Mouse (Mus musculus): ENCODE data around the gene Serpina9. TPM values are rescaled to one million over a fixed set of nuclear protein-coding genes. Genes with fewer than 3 reads are reported as not detected.

Gene Serpina9
- polyA plus RNA-seq (2015; fragmentation: Nextera tagmentation; extraction: Ambion mirVana), result 0.06 TPM in 1 of 2 replicates, not detected in the other

DNA sequence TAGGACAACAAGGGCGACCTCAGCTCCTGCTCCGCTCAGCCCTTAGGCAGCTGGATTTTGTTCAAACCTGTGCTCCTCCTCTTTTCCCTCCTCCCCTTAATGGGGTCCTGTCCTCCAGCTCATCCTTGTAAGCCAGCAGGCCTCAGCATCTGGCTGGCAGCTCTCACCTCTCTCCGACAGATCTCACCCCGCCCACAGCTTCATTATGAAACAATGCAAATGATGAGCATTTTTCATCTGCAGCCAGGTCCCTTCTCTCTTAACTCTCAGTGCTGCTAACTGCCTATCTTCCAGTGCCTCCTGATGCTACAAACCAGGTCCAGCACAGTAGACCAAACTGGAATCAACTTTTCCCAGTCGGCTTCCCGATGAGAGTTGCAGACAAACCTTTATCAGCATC lies at the start of gene Serpina9:
Gene Serpina9 (minus strand): TSS at position 136 of the 400 bp plus-strand sequence.
- 84% methylated on average over 6 of the region's 6 CpGs for WGBS

DNA sequence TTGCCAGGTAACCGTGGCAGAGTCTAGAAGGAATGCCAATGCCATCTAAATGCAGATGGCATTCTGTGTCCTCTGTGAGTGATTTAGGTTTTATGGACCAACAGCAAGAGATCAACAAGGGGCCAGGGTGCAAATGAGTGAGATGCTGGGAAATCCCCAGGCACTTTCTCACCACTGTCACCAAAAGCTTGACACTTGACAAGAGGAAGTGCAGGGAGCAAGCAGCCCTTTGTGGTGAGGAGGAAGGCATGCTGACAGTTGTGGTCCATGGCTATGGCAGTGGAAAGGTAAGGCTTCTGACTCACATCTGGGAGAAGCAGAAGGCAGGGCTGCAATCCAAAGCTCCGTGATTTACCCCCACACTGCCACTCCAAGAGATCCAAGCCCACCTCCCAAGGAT lies 48.3 kb upstream of the Serpina9 start:
- Histone ChIP-seq H3K4me2 (replicated peaks; ENCODE audit: low read depth, low read length) (no peak overlapping the region), H3K4me1 (ENCODE audit: insufficient read depth, low read length) (no peaks in the 10 kb centered on the region)
- WGBS, result 61% methylated on average over 2 of the region's 2 CpGs

More for the DNA sequence above, at the start of gene Serpina9:
- H3K4me2 ChIP-seq (replicated peaks; ENCODE audit: low read depth, low read length), result no peak within 1 kb of the TSS
- H3K4me1 ChIP-seq (ENCODE audit: insufficient read depth, low read length), result 0 out of 2 replicates have a peak, but pooled peaks cover 3% of the 10 kb centered on the region
- no peaks in the 10 kb centered on the region for H3K36me3 ChIP-seq (ENCODE audit: insufficient read depth, low read length)
- no peak within 1 kb of the TSS for H3K4me3 ChIP-seq (ENCODE audit: low read length)
- no peak for ATAC-seq (ENCODE audit: low FRiP score, low TSS enrichment)
- no peak within 1 kb of the TSS for H3K27ac ChIP-seq (ENCODE audit: low read length)
- H3K9ac ChIP-seq (replicated peaks; ENCODE audit: low read length), result no peak within 1 kb of the TSS
- 0 out of 2 replicates have a peak, but pooled peaks cover 2% of the 10 kb centered on the region for H3K9me3 ChIP-seq (ENCODE audit: low read length)
- no peaks in the 10 kb centered on the region for H3K27me3 ChIP-seq (ENCODE audit: insufficient read depth, low read length)

DNA sequence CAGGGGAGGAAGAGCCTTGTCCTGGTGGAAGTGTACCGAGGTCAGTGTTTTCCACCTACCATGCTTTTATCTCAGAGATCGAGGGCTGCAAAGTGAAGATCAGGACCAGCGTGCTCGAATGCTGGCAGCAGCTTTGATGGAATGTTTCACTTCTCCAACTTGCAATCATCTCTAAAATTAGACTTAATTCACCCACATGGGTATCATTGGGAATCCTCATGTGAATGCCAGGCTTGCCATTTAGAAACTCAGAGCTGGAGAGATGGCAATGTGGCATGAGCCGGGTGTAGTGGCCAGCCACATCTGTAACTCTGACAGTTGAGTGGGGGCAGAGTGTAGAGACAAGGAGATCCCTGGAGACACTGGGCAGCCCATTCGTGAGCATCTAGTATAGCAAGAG lies 46.6 kb upstream of the Serpina9 start:
- Histone ChIP-seq H3K27me3 (ENCODE audit: insufficient read depth, low read length) (no peaks in the 10 kb centered on the region), H3K4me2 (replicated peaks; ENCODE audit: low read depth, low read length) (no peak overlapping the region), H3K4me1 (ENCODE audit: insufficient read depth, low read length) (no peaks in the 10 kb centered on the region), H3K27ac (ENCODE audit: low read length) (no peak overlapping the region), H3K36me3 (ENCODE audit: insufficient read depth, low read length) (no peaks in the 10 kb centered on the region), H3K9ac (replicated peaks; ENCODE audit: low read length) (no peak overlapping the region), H3K4me3 (ENCODE audit: low read length) (no peak overlapping the region), H3K9me3 (ENCODE audit: low read length) (no peaks in the 10 kb centered on the region)
- 84% methylated on average over 6 of the region's 6 CpGs for WGBS
- ATAC-seq (ENCODE audit: low FRiP score, low TSS enrichment), result no peak

More for the DNA sequence above, 48.3 kb upstream of the Serpina9 start:
- H3K9ac ChIP-seq (replicated peaks; ENCODE audit: low read length), result no peak overlapping the region
- no peak overlapping the region for H3K4me3 ChIP-seq (ENCODE audit: low read length)
- no peak overlapping the region for H3K27ac ChIP-seq (ENCODE audit: low read length)
- ATAC-seq (ENCODE audit: low FRiP score, low TSS enrichment), result no peak
- H3K9me3 ChIP-seq (ENCODE audit: low read length), result no peaks in the 10 kb centered on the region
- no peaks in the 10 kb centered on the region for H3K27me3 ChIP-seq (ENCODE audit: insufficient read depth, low read length)
- no peaks in the 10 kb centered on the region for H3K36me3 ChIP-seq (ENCODE audit: insufficient read depth, low read length)

DNA sequence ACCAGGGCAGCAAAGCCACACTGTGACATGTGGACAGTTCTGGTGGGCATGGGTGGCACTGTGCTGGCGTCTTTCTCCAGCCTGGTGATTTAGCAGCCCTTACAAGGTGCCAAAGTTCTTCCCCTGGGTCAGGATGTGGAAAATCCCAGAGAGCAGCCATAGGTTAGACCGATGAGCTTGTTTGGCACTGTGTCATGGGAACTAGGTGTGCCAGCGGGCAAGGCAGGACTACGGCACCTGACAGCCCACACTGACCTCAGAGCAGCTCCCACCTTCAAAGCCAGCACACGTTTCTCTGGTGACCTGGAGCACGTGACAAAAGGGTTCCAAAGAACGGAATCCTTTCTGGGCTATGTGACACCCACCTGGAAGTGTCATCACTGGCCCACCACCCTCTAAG lies 44.0 kb upstream of the Serpina9 start:
- Histone ChIP-seq H3K9ac (replicated peaks; ENCODE audit: low read length) (no peak overlapping the region), H3K4me1 (ENCODE audit: insufficient read depth, low read length) (no peaks in the 10 kb centered on the region), H3K36me3 (ENCODE audit: insufficient read depth, low read length) (no peaks in the 10 kb centered on the region), H3K27me3 (ENCODE audit: insufficient read depth, low read length) (no peaks in the 10 kb centered on the region), H3K4me2 (replicated peaks; ENCODE audit: low read depth, low read length) (no peak overlapping the region), H3K4me3 (ENCODE audit: low read length) (no peak overlapping the region), H3K27ac (ENCODE audit: low read length) (no peak overlapping the region), H3K9me3 (ENCODE audit: low read length) (no peaks in the 10 kb centered on the region)
- ATAC-seq (ENCODE audit: low FRiP score, low TSS enrichment), result no peak
- 75% methylated on average over 7 of the region's 7 CpGs for WGBS

DNA sequence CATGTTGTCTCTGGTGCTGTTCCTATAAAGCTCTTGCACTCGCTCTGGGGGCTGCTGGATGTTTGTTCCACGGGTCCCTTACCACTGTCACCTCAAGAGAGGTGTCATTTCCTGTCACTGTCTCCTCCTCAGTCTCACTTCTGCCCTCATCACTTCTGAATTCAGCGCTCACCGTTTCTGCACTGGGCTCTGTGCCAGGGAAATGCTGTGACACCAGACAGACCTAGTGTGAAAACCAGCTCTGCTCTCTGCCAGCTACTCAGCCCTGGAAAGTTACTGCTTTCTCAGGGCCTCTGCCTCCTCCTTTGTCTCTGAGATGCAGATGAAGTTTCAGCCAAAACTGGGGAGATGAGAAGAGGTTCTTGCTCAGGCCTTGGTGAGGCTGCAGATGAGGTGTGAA lies 43.5 kb upstream of the Serpina9 start:
- no peak overlapping the region for H3K27ac ChIP-seq (ENCODE audit: low read length)
- no peak overlapping the region for H3K4me3 ChIP-seq (ENCODE audit: low read length)
- no peaks in the 10 kb centered on the region for H3K4me1 ChIP-seq (ENCODE audit: insufficient read depth, low read length)
- H3K36me3 ChIP-seq (ENCODE audit: insufficient read depth, low read length), result no peaks in the 10 kb centered on the region
- H3K27me3 ChIP-seq (ENCODE audit: insufficient read depth, low read length), result no peaks in the 10 kb centered on the region
- no peaks in the 10 kb centered on the region for H3K9me3 ChIP-seq (ENCODE audit: low read length)
- 16% methylated on average over 4 of the region's 4 CpGs for WGBS
- H3K4me2 ChIP-seq (replicated peaks; ENCODE audit: low read depth, low read length), result no peak overlapping the region
- H3K9ac ChIP-seq (replicated peaks; ENCODE audit: low read length), result no peak overlapping the region
- no peak for ATAC-seq (ENCODE audit: low FRiP score, low TSS enrichment)

DNA sequence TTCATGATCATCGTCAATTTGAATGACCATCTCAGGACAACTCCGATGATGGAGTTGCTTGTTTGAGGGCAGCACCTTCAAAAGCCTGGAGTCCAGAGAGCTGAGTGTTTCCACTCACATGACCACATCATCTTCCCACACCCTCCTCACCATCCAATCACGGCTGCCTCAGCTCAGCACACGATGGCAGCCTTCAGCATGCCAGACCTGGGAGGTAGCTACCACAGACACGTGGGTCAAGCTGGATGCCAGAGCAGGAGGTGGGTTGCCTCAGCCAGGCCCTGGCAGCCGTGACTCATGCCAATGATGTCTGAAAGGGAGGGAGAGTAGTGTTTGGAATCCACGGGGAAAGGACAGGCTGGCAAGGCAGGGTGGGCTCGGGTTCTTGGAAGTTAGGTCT lies 42.2 kb upstream of the Serpina9 start:
- Histone ChIP-seq H3K4me3 (ENCODE audit: low read length) (no peak overlapping the region), H3K27ac (ENCODE audit: low read length) (no peak overlapping the region), H3K9me3 (ENCODE audit: low read length) (no peaks in the 10 kb centered on the region), H3K4me2 (replicated peaks; ENCODE audit: low read depth, low read length) (no peak overlapping the region), H3K36me3 (ENCODE audit: insufficient read depth, low read length) (no peaks in the 10 kb centered on the region), H3K4me1 (ENCODE audit: insufficient read depth, low read length) (no peaks in the 10 kb centered on the region), H3K9ac (replicated peaks; ENCODE audit: low read length) (no peak overlapping the region), H3K27me3 (ENCODE audit: insufficient read depth, low read length) (no peaks in the 10 kb centered on the region)
- WGBS, result 83% methylated on average over 8 of the region's 8 CpGs
- no peak for ATAC-seq (ENCODE audit: low FRiP score, low TSS enrichment)

DNA sequence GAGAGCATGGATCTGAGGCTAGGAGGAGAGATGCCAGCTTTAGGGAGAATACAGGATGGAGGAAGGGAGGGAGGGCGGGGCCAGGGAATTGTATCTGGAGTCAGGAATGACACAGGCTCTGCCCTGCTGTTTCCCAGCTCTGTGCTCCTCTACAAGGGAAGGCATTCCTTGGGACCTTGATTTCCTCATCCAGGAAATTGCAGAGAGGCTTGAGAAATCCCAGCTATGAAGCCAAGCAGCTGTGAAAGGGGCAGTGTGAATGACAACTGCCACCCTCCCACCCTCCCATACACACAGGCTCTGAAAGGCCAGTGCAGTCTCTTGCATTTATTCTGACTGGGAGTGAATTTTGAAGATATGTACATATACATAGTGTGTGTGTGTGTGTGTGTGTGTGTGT lies 40.4 kb upstream of the Serpina9 start:
- H3K4me1 ChIP-seq (ENCODE audit: insufficient read depth, low read length), result no peaks in the 10 kb centered on the region
- H3K4me2 ChIP-seq (replicated peaks; ENCODE audit: low read depth, low read length), result no peak overlapping the region
- no peaks in the 10 kb centered on the region for H3K9me3 ChIP-seq (ENCODE audit: low read length)
- ATAC-seq (ENCODE audit: low FRiP score, low TSS enrichment), result no peak
- H3K9ac ChIP-seq (replicated peaks; ENCODE audit: low read length), result no peak overlapping the region
- no peak overlapping the region for H3K27ac ChIP-seq (ENCODE audit: low read length)
- no peaks in the 10 kb centered on the region for H3K27me3 ChIP-seq (ENCODE audit: insufficient read depth, low read length)
- no peaks in the 10 kb centered on the region for H3K36me3 ChIP-seq (ENCODE audit: insufficient read depth, low read length)
- 64% methylated on average over 1 of the region's 1 CpGs for WGBS
- no peak overlapping the region for H3K4me3 ChIP-seq (ENCODE audit: low read length)

DNA sequence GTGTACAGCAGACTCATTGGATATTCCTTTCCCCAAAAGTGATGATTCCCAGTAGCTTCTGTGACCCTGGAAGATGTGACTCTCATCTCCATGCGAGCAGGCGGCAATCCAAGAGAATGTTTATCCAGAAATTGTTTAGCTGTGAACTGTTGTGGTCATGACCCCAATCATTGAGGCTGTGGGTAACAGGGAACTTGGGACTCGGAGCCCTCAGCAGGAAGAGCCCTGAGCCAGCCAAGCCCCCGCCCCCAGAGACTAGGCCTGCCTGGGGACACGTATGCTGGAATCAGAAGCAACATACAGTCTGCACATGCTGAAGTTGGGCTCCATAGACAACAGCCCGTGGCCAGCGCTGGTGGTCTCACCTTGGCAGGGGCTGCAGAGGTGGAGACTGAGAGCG lies 32.2 kb upstream of the Serpina9 start:
- WGBS, result 76% methylated on average over 8 of the region's 8 CpGs
- no peak overlapping the region for H3K9ac ChIP-seq (replicated peaks; ENCODE audit: low read length)
- no peaks in the 10 kb centered on the region for H3K4me1 ChIP-seq (ENCODE audit: insufficient read depth, low read length)
- H3K36me3 ChIP-seq (ENCODE audit: insufficient read depth, low read length), result no peaks in the 10 kb centered on the region
- H3K9me3 ChIP-seq (ENCODE audit: low read length), result peaks cover 2% of the 10 kb centered on the region; the same call in 1 of the 2 replicates
- no peak for ATAC-seq (ENCODE audit: low FRiP score, low TSS enrichment)
- no peaks in the 10 kb centered on the region for H3K27me3 ChIP-seq (ENCODE audit: insufficient read depth, low read length)
- no peak overlapping the region for H3K27ac ChIP-seq (ENCODE audit: low read length)
- no peak overlapping the region for H3K4me2 ChIP-seq (replicated peaks; ENCODE audit: low read depth, low read length)
- no peak overlapping the region for H3K4me3 ChIP-seq (ENCODE audit: low read length)

DNA sequence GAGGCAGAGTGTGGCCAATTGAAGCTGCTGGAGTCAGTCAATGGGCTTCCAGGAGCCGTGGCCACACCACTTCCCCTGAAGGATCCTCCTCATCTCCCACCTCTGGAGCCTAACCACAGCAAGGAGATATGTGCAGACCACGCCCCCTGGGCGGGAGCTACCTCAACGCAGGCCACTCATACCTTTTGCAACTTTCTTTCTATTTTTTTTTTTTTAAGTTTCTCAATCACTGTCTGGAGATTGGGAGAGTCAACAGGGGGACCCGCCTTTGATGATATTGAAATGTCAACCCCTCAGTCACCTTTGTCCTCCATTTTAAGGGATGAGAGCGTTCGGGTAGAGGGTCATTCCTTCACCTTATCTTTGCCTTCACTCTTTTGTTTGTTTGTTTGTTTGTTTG lies 30.8 kb upstream of the Serpina9 start, which contains the start of gene Serpina12:
Gene Serpina12 (minus strand): TSS at position 101 of the 400 bp plus-strand sequence.
- 89% methylated on average over 7 of the region's 7 CpGs for WGBS

DNA sequence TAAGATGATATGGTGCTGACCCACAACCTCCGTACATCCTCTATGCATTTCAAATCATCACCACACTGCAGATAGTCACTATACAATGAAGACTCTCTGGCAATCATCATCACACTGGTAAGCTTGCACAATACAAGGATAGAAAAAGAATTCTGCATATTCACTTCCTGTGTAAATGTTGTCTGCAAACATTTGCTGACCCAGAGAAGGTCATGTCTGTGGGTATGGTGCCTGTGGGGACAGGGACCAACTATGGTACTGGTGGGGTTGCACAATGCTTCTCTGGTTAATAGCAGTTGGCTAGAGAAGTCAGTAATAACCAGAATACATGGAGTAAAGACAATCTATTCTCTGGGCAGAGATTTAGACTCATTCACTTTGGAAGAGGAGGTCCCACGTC lies 29.2 kb upstream of the Serpina9 start:
- WGBS, result 98% methylated on average over 2 of the region's 2 CpGs

More for the DNA sequence above, 30.8 kb upstream of the Serpina9 start, which contains the start of gene Serpina12:
- no peak for ATAC-seq (ENCODE audit: low FRiP score, low TSS enrichment)
- Histone ChIP-seq H3K36me3 (ENCODE audit: insufficient read depth, low read length) (no peaks in the 10 kb centered on the region), H3K4me3 (ENCODE audit: low read length) (no peak within 1 kb of the TSS), H3K9me3 (ENCODE audit: low read length) (peaks cover 2% of the 10 kb centered on the region; the same call in 1 of the 2 replicates), H3K27ac (ENCODE audit: low read length) (no peak within 1 kb of the TSS), H3K4me1 (ENCODE audit: insufficient read depth, low read length) (no peaks in the 10 kb centered on the region), H3K4me2 (replicated peaks; ENCODE audit: low read depth, low read length) (no peak within 1 kb of the TSS), H3K27me3 (ENCODE audit: insufficient read depth, low read length) (no peaks in the 10 kb centered on the region), H3K9ac (replicated peaks; ENCODE audit: low read length) (no peak within 1 kb of the TSS)

More for the DNA sequence above, 29.2 kb upstream of the Serpina9 start:
- Histone ChIP-seq H3K4me3 (ENCODE audit: low read length) (no peak overlapping the region), H3K4me2 (replicated peaks; ENCODE audit: low read depth, low read length) (no peak overlapping the region), H3K36me3 (ENCODE audit: insufficient read depth, low read length) (no peaks in the 10 kb centered on the region), H3K27ac (ENCODE audit: low read length) (no peak overlapping the region), H3K4me1 (ENCODE audit: insufficient read depth, low read length) (no peaks in the 10 kb centered on the region), H3K9me3 (ENCODE audit: low read length) (peaks cover 2% of the 10 kb centered on the region; the same call in 1 of the 2 replicates), H3K27me3 (ENCODE audit: insufficient read depth, low read length) (no peaks in the 10 kb centered on the region), H3K9ac (replicated peaks; ENCODE audit: low read length) (no peak overlapping the region)
- ATAC-seq (ENCODE audit: low FRiP score, low TSS enrichment), result no peak

Data from kidney, embryonic 16.5 days (tissue).